Mouse (Mus musculus) Patski (cell line): ENCODE results near the gene Gm21915. TPM values are rescaled to one million over a fixed set of nuclear protein-coding genes. Genes with fewer than 3 reads are reported as not detected.

ENCODE experiments used
- ATAC-seq: fragments of 100-300 bp; one replicate; pipeline ENCODE4 v1.8.0; 2021
- CTCF ChIA-PET: fragments of 350-600 bp; sonication (Branson Sonifier 250); formaldehyde crosslinking; loops from one replicate; lab custom pipeline; 2022; ENCODE audit warnings: inconsistent platforms; lab: Charles Lee
- POLR2A ChIA-PET: fragments of 350-600 bp; sonication (Branson Sonifier 250); formaldehyde crosslinking; loops from one replicate; lab custom pipeline; 2022; ENCODE audit warnings: antibody characterized with exemption, inconsistent platforms; lab: Charles Lee
- DNase-seq: peaks from one replicate; pipeline ENCODE4 v3.0.0-alpha.2; 2011; ENCODE audit warnings: low read depth, low spot score
- H3K27me3 ChIP-seq: fragments of 371-371 bp; one replicate; pipeline ENCODE4 v1.5.1; 2021
- CTCF ChIP-seq: fragments of 100-300 bp; IDR thresholded peaks from one replicate; pipeline ENCODE4 v1.5.1; 2021
- in situ Hi-C: fragments of 300-500 bp; cut with MboI; formaldehyde crosslinking; loops from 3 replicates; pipeline ENCODE4 v1.11.1; 2018; ENCODE audit warnings: low pct_unique_long_range_greater_than_20kb, mixed read lengths
- polyA plus RNA-seq: library from polyadenylated mRNA; unstranded; gene quantifications from one replicate; pipeline ENCODE4 v1.2.3, GENCODE M21; 2021

Gene Gm21915
- polyA plus RNA-seq, 1 experiment from 2014 or later = not detected

GRCm38 (mm10) chr9:40693026-40693425 lies 22.6 kb downstream of the Gm21915 start:
- in situ Hi-C loops = no loop called here
- POLR2A ChIA-PET = no interaction called here
- DNase-seq = no peak
- TF ChIP-seq CTCF = no peak
- ATAC-seq = no peak
- peaks cover 6% of the 10 kb centered on the region for H3K27me3 ChIP-seq
- CTCF ChIA-PET = no interaction called here

GRCm38 (mm10) chr9:40693768-40694167 lies 23.4 kb downstream of the Gm21915 start:
- ChIA-PET POLR2A (no interaction called here), CTCF (interaction anchor here (1.2 kb wide), 1 partner anchor 56 kb away, joined by 3 read pairs; no protein-coding TSS in a partner anchor)
- H3K27me3 ChIP-seq = peaks cover 6% of the 10 kb centered on the region
- TF ChIP-seq CTCF = no peak
- no peak for DNase-seq
- in situ Hi-C loops = no loop called here
- ATAC-seq = no peak

DNA sequence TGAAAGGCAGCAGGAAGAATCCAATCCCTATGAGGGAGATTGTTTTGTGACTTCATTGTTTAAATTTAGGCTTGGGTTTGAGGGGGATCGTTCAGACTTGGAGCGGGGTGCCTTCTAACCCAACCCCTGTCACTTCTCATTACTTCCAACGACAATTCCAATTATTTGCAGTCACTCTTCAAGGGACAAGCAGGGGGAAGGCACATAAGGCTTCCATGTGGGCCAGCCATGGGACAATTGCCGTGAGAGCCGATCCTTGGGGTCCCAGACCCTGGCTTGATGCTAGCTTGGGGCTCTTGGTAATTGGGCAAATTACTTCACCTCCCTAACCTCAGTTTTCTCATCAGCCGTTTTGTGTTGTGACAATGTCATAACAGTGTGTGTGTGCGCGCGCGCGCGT lies 23.9 kb downstream of the Gm21915 start:
- in situ Hi-C loops = no loop called here
- DNase-seq = no peak
- no peak for TF ChIP-seq CTCF
- CTCF ChIA-PET = interaction anchor here (1.2 kb wide), 1 partner anchor 56 kb away, joined by 3 read pairs; no protein-coding TSS in a partner anchor
- POLR2A ChIA-PET = no interaction called here
- ATAC-seq = no peak
- peaks cover 6% of the 10 kb centered on the region for H3K27me3 ChIP-seq

- TF ChIP-seq CTCF = no peak
- no peak for ATAC-seq
Observed at GRCm38 (mm10) chr9:40696086-40696485, 25.7 kb downstream of the Gm21915 start.

DNA sequence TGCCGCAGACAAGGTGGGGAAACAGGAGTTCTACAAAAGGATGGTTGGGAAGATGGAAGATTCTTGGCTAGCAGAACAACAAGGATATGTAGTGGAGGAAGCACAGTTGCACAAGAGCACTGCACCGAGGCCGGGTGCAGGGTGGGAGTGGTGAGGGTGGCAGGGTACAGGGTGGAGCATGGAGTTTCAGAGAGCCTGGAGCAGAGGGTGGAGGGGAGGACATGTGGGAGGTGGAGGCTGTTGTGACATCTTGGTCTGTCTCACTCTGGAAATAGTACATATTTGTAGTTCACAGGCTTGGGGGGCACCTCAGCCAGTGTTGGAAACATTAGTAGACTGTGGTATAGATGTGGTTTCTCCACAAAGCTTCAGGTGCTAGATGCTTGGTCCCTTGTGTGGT lies 28.8 kb downstream of the Gm21915 start:
- TF ChIP-seq CTCF = no peak
- peaks cover 5% of the 10 kb centered on the region for H3K27me3 ChIP-seq
- ChIA-PET CTCF (no interaction called here), POLR2A (no interaction called here)
- ATAC-seq = no peak
- in situ Hi-C loops = no loop called here
- no peak for DNase-seq

More at GRCm38 (mm10) chr9:40696086-40696485, 25.7 kb downstream of the Gm21915 start:
- in situ Hi-C loops = no loop called here
- H3K27me3 ChIP-seq = peaks cover 5% of the 10 kb centered on the region
- ChIA-PET CTCF (no interaction called here), POLR2A (no interaction called here)
- DNase-seq = no peak

GRCm38 (mm10) chr9:40700253-40700652 lies 29.8 kb downstream of the Gm21915 start:
- peaks cover 5% of the 10 kb centered on the region for H3K27me3 ChIP-seq
- in situ Hi-C loops = no loop called here
- DNase-seq = no peak
- ATAC-seq = no peak
- CTCF ChIA-PET = interaction anchor here (1.0 kb wide), 1 partner anchor 16 kb away, joined by 3 read pairs; no protein-coding TSS in a partner anchor
- POLR2A ChIA-PET = no interaction called here
- no peak for TF ChIP-seq CTCF

DNA sequence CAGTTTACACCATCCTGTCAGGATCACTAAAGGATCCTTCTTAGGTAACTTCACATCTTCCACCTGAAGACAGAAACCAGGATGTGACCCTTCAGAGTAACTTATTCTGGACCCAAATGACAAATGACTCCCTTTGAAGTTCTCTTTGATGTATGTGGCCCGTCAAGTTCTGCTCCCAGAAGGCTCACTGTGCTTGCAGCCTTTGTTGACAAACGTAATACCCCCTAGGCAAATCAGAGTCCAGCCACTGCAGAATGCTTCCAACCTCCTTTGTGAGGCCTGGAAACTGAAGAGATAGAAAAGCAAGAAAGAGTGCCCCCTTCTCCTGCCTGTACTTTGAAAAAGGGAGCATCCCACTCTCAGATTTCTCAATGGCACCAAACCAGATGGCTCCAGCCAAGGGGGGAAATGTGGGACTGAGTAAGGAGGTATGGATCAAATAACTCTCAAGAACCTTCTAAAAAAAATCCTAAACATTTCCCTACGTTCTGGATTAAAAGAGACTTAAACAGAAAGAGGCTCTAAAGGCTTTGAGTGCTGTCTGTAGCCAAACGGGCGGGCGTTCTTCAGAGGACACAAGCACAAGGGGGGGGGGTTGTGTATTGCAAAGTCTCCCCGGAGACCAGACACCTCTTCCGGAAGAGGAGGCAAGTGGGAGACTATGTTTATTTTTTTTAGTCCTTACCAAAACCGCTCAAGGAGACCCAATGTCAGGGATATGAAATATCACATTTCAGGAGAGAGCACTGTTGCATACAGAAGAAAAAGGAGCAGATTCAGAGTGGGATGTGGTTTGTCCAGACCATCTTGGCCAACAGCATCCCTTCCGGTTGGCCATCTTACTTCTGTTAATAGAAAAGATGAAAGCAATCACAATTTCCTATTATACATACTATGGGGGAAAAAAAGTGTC lies 34.2 kb downstream of the Gm21915 start:
- ATAC-seq = no peak

DNA sequence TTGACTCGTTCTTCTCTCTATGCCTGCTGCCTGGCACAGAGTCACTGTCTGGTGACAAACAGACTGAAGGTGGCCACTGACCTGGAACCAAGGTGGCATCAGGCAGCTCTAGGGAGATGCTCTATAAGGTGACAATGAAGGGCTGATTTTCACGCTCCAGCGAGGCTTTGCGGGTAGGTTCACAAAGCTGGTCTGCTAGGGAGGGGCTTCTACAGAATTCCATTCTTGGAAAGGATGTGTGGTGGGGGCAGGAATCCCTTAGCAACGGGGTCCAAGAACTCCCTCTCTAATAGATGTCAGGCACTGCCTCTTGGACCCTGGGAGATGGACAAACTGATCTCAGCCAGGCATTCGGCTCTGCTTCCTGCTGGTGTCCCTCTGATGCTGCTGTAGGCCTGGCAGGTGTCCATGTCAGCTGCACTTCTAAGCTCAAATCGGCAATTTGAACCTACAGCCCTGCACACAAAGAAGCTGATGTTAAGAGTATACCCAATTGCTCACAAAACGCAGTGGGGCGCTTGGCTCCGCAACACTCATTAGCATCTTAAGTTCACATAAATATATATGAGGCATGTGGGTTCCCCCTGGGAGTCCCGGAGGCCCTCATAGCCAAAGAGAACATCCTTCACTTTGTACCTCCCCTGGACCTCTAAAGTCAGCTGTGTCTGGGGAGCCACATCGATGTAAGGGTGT lies 38.2 kb downstream of the Gm21915 start:
- H3K27me3 ChIP-seq = peaks cover 8% of the 10 kb centered on the region
- no peak for TF ChIP-seq CTCF
- CTCF ChIA-PET = no interaction called here
- no peak for ATAC-seq
- POLR2A ChIA-PET = no interaction called here
- DNase-seq = no peak
- in situ Hi-C loops = no loop called here

More for the DNA sequence above, 34.2 kb downstream of the Gm21915 start:
- ChIA-PET CTCF (no interaction called here), POLR2A (no interaction called here)
- no peak for DNase-seq
- in situ Hi-C loops = no loop called here
- no peak for TF ChIP-seq CTCF
- peaks cover 5% of the 10 kb centered on the region for H3K27me3 ChIP-seq

DNA sequence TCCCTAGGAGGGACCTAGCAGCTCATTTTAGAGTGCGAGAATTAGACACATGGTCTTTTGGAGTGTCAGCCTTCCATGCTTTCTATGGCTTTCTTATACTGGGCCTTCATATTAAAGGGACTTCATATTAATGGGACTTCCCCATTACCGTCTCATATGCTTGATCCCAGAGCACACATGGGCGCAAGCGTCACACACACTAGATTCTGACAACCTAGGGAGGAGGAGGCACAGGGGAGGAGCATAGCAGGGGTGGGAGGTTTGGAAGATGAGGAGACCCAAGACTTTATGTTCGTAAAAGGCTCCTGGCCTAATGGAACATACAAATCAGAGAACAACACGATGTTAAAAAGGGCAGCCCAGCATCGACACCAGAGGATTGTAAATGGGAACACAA lies 38.7 kb downstream of the Gm21915 start:
- no peak for TF ChIP-seq CTCF
- in situ Hi-C loops = no loop called here
- no peak for ATAC-seq
- peaks cover 8% of the 10 kb centered on the region for H3K27me3 ChIP-seq
- CTCF ChIA-PET = no interaction called here
- POLR2A ChIA-PET = interaction anchor here (0.8 kb wide), 1 partner anchor 71 kb away, joined by 3 read pairs; no protein-coding TSS in a partner anchor
- DNase-seq = no peak

DNA sequence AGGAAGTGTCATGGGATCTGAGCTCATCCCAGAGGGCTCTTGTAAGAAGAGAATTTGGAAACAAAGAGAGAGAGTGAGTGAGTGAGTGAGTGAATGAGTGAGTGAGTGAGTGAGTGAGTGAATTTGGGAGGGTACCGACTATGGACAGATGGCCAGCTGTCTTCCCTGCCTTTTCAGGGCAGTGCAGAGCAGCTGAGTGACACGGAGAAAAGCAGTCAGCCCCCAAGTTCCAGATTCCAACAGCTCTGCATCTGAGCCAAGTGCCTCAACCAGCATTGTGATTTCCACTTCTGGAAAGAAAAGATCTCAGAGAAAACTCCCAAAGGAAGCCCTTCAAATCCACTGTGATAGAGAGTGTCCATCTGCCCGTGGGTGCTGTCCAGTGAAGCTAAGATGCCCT lies 39.2 kb downstream of the Gm21915 start:
- ATAC-seq = no peak
- POLR2A ChIA-PET = interaction anchor here (0.8 kb wide), 1 partner anchor 71 kb away, joined by 3 read pairs; no protein-coding TSS in a partner anchor
- DNase-seq = no peak
- in situ Hi-C loops = no loop called here
- H3K27me3 ChIP-seq = peaks cover 8% of the 10 kb centered on the region
- TF ChIP-seq CTCF = no peak
- CTCF ChIA-PET = no interaction called here
